Mouse (Mus musculus) intestine, embryonic 15.5 days (tissue): ENCODE data around the gene Snx17. TPM values are rescaled to one million over a fixed set of nuclear protein-coding genes. Genes with fewer than 3 reads are reported as not detected.
A peak's percentile ranks its signal among the peaks of the same experiment; 100 is the strongest.
"Not testable (repeated sequence)": the region's sequence is repeated elsewhere in the genome, so short reads cannot be mapped to it uniquely, and the experiment has no call there.

ENCODE experiments used
- ATAC-seq: fragments of 200-750 bp; cut with Nextera tagmentation; 2 replicates; pipeline ENCODE4 v1.8.0; 2017; ENCODE audit warnings: moderate TSS enrichment, moderate library complexity
- H3K27ac ChIP-seq: fragments of 300-500 bp; sonication (generic); 2 replicates; pipeline ENCODE4 v1.5.1; 2015; ENCODE audit warnings: mild to moderate bottlenecking, inconsistent platforms
- H3K27me3 ChIP-seq: fragments of 300-500 bp; sonication (generic); replicated peaks from 2 replicates; pipeline ENCODE4 v1.6.1; 2015; ENCODE audit warnings: inconsistent platforms
- H3K36me3 ChIP-seq: fragments of 300-500 bp; sonication (generic); 2 replicates; pipeline ENCODE4 v1.6.1; 2015; ENCODE audit warnings: inconsistent platforms
- H3K4me1 ChIP-seq: fragments of 300-500 bp; sonication (generic); replicated peaks from 2 replicates; pipeline ENCODE4 v1.6.1; 2015; ENCODE audit warnings: inconsistent platforms
- H3K4me2 ChIP-seq: fragments of 300-500 bp; sonication (generic); replicated peaks from 2 replicates; pipeline ENCODE4 v1.6.1; 2015; ENCODE audit warnings: mild to moderate bottlenecking, inconsistent platforms
- H3K4me3 ChIP-seq: fragments of 300-500 bp; sonication (generic); replicated peaks from 2 replicates; pipeline ENCODE4 v1.5.1; 2015; ENCODE audit warnings: inconsistent platforms
- H3K9ac ChIP-seq: fragments of 300-500 bp; sonication (generic); 2 replicates; pipeline ENCODE4 v1.6.1; 2015; ENCODE audit warnings: inconsistent platforms
- H3K9me3 ChIP-seq: fragments of 300-500 bp; sonication (generic); 2 replicates; pipeline ENCODE4 v1.6.1; 2016; ENCODE audit warnings: inconsistent platforms
- WGBS: fragments of 180-500 bp; shearing (Covaris S2); methylation state at CpG from one replicate; pipeline ENCODE4 v1.1.7; 2015; 5-methylcytosine and 5-hydroxymethylcytosine counted together
- polyA plus RNA-seq: library from polyadenylated mRNA; unstranded; fragments of >200 nt; fragmentation: Nextera tagmentation; extraction: Ambion mirVana; gene quantifications from 2 replicates; pipeline ENCODE4 v1.2.1, GENCODE M21; 2015

Gene Snx17
- polyA plus RNA-seq, 1 experiment from 2014 or later: 131 TPM

DNA sequence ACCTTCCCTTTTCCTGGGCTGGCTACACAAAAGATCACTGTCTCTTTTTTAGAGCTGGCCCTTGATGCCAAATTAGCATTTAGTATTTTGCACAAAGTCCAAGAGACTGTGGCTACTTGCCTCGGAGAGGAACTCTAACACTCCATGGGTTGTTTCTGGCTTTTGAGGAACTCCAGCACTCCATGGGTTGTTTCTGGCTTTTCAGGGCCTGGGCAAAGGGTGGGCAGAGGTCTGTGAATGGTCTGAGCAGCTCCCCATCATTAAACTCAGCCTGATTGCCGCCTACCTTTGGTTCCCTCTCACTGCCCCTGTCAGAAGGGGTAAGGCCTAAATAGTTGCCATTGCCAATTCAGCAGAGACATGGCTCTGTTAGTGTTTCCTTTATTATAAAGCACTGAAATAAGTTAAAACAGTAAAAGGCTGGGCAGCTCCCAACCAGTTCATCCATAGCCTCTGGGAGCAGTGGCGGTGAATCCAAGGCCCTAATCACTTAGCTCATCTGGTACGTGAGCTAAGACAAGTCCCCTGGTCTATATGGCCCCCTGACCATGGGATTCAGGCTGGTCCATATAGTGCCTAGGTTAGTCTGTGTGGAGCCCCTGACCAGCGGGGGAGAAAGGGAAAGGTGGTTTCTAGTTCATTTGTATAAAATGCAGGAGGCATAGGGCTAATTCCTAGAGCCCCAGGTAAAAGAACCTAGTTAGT is 5.7 kb downstream of the Snx17 start:
- Histone ChIP-seq H3K36me3 (peaks cover 57% of the 10 kb centered on the region), H3K9me3 (0 out of 2 replicates have a peak, but pooled peaks cover 4% of the 10 kb centered on the region), H3K27ac (no peak overlapping the region), H3K4me2 (no peak overlapping the region), H3K4me1 (peaks cover 23% of the 10 kb centered on the region), H3K27me3 (no peaks in the 10 kb centered on the region), H3K9ac (no peak overlapping the region), H3K4me3 (no peak overlapping the region)
- ATAC-seq: no peak
- WGBS: 83% methylated on average over 5 of the region's 5 CpGs

DNA sequence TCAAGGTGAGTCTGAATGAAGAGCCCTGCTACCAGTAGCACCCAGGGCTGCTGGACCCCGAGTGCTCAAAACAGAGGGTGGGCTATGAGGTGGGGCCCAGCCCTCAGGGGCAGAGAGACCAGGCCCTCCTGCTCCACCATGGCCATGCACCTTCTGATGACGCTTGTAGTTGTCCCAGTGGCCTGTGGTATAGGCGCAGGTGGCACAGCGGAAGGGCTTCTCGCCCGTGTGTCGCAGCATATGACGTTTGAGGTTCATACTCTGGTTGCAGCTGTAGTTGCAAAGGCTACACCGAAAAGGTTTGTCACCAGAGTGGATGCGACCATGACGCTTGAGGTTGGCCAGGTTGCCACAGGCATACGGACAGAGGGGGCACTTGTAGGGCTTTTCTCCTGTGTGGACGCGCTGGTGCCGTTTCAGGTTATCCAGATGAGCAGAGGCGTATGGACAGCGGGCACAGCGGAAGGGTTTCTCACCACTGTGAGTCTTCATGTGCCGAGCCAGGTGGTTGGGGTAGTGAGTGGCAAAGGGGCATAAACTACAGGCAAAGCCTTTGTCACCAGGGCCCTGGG is 6.4 kb downstream of the Snx17 start:
- Histone ChIP-seq H3K36me3 (peaks cover 61% of the 10 kb centered on the region), H3K4me2 (no peak overlapping the region), H3K4me3 (no peak overlapping the region), H3K27ac (no peak overlapping the region), H3K9me3 (0 out of 2 replicates have a peak, but pooled peaks cover 4% of the 10 kb centered on the region), H3K27me3 (no peaks in the 10 kb centered on the region), H3K4me1 (peaks cover 17% of the 10 kb centered on the region), H3K9ac (no peak overlapping the region)
- no peak for ATAC-seq
- 91% methylated on average over 19 of the region's 19 CpGs for WGBS

- WGBS: 81% methylated on average over 9 of the region's 9 CpGs
- Histone ChIP-seq H3K36me3 (peaks cover 66% of the 10 kb centered on the region), H3K9me3 (0 out of 2 replicates have a peak, but pooled peaks cover 4% of the 10 kb centered on the region), H3K9ac (no peak overlapping the region), H3K4me2 (no peak overlapping the region), H3K27ac (no peak overlapping the region), H3K27me3 (no peaks in the 10 kb centered on the region), H3K4me1 (peaks cover 16% of the 10 kb centered on the region), H3K4me3 (no peak overlapping the region)
- ATAC-seq: no peak
Measured at GRCm38 (mm10) chr5:31199893-31200292, 6.9 kb downstream of the Snx17 start.

GRCm38 (mm10) chr5:31200327-31200768 is 7.3 kb downstream of the Snx17 start:
- ATAC-seq: no peak
- WGBS: 92% methylated on average over 27 of the region's 27 CpGs
- peaks cover 16% of the 10 kb centered on the region for H3K4me1 ChIP-seq
- H3K4me2 ChIP-seq: peak overlapping the region; percentile 85; the same call in 1 of the 2 replicates
- H3K4me3 ChIP-seq: no peak overlapping the region
- peaks cover 65% of the 10 kb centered on the region for H3K36me3 ChIP-seq
- no peak overlapping the region for H3K27ac ChIP-seq
- H3K9ac ChIP-seq: peak overlapping the region; percentile 80; the same call in 1 of the 2 replicates
- H3K9me3 ChIP-seq: 0 out of 2 replicates have a peak, but pooled peaks cover 4% of the 10 kb centered on the region
- H3K27me3 ChIP-seq: no peaks in the 10 kb centered on the region

DNA sequence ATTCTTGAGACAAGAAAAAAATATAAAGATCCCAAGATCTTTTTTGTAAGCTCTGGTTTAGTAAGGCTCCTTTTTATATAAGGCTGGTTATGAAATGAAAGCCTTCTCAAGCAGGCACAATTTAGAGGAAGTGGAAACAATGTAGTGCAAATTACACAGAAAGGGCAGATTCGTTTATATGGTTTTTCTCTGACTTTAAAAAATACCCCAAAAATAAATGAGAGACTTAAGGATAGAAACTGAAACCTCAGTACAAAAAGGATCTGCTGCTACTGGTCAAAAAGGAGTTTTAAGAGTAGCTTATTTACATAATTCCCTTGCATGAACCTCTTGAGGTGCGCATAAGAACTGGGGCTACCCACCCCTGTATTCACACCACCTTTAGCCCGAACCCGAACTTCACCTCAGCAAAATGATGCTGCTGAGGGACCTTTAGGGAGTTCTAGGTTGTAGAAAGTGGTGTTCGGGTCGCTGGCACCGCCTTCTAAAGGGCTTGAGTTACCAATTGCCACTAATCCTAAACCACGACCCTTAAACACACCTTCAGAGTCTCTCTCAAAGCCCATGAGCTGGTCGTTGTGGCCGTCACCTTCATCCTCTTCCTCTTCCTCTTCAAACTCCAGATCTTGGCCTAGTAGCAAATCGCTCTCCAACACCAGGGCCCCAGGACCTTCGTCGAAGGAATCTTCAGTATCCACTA is 8.2 kb downstream of the Snx17 start:
- H3K4me3 ChIP-seq: peak overlapping the region; percentile 89
- H3K36me3 ChIP-seq: peaks cover 60% of the 10 kb centered on the region
- WGBS: 12% methylated on average over 13 of the region's 13 CpGs
- 0 out of 2 replicates have a peak, but pooled peaks cover 4% of the 10 kb centered on the region for H3K9me3 ChIP-seq
- H3K4me2 ChIP-seq: peak overlapping the region; percentile 85
- H3K27me3 ChIP-seq: no peaks in the 10 kb centered on the region
- peak overlapping the region; percentile 80 for H3K27ac ChIP-seq
- peak overlapping the region; percentile 80 for H3K9ac ChIP-seq
- H3K4me1 ChIP-seq: peaks cover 16% of the 10 kb centered on the region
- ATAC-seq: no peak

GRCm38 (mm10) chr5:31201742-31202590 is 8.9 kb downstream of the Snx17 start, which contains the start of gene Zfp513:
Gene Zfp513, minus strand, starts transcription at chr5:31202303.
- peak; percentile 98 for ATAC-seq
- Histone ChIP-seq H3K27me3 (no peaks in the 10 kb centered on the region), H3K4me1 (peaks cover 16% of the 10 kb centered on the region), H3K27ac (peak within 1 kb of the TSS; percentile 84), H3K9ac (peak within 1 kb of the TSS; percentile 80), H3K4me3 (peak within 1 kb of the TSS; percentile 89), H3K36me3 (peaks cover 56% of the 10 kb centered on the region), H3K4me2 (peak within 1 kb of the TSS; percentile 85), H3K9me3 (0 out of 2 replicates have a peak, but pooled peaks cover 4% of the 10 kb centered on the region)
- under 1% methylated on average over 53 of the region's 53 CpGs for WGBS

GRCm38 (mm10) chr5:31202933-31203332 is 9.9 kb downstream of the Snx17 start:
- no peak for ATAC-seq
- Histone ChIP-seq H3K36me3 (peaks cover 55% of the 10 kb centered on the region), H3K9ac (no peak overlapping the region), H3K4me2 (peak overlapping the region; percentile 72), H3K4me1 (peaks cover 16% of the 10 kb centered on the region), H3K4me3 (peak overlapping the region; percentile 89), H3K27me3 (no peaks in the 10 kb centered on the region), H3K27ac (peak overlapping the region; percentile 84), H3K9me3 (0 out of 2 replicates have a peak, but pooled peaks cover 4% of the 10 kb centered on the region)
- 86% methylated on average over 7 of the region's 7 CpGs for WGBS

DNA sequence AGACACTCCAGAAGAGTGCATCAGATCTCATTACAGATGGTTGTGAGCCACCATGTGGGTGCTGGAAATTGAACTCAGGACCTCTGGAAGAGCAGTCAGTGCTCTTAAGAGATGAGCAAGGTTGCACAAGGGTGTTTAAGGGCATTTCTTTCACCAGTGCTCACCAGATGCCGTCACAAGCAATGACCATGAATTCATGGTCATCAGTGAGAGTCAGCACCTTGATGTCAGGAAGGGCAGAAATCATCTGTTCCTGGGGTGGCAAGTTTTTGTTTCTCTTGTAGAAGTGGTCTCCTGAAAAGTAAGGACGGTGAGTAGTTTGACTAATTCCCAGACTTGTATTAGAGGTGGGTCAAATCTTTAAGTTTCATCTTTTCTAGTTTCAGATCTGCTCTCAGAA is 10.8 kb downstream of the Snx17 start:
- no peaks in the 10 kb centered on the region for H3K27me3 ChIP-seq
- H3K9me3 ChIP-seq: 0 out of 2 replicates have a peak, but pooled peaks cover 4% of the 10 kb centered on the region
- peaks cover 16% of the 10 kb centered on the region for H3K4me1 ChIP-seq
- no peak overlapping the region for H3K27ac ChIP-seq
- no peak overlapping the region for H3K4me2 ChIP-seq
- no peak overlapping the region for H3K4me3 ChIP-seq
- ATAC-seq: no peak
- no peak overlapping the region for H3K9ac ChIP-seq
- WGBS: 94% methylated on average over 2 of the region's 2 CpGs
- H3K36me3 ChIP-seq: peaks cover 48% of the 10 kb centered on the region

GRCm38 (mm10) chr5:31204421-31204820 is 11.4 kb downstream of the Snx17 start:
- peaks cover 16% of the 10 kb centered on the region for H3K4me1 ChIP-seq
- 93% methylated on average over 6 of the region's 6 CpGs for WGBS
- H3K9me3 ChIP-seq: 0 out of 2 replicates have a peak, but pooled peaks cover 4% of the 10 kb centered on the region
- H3K27ac ChIP-seq: no peak overlapping the region
- ATAC-seq: no peak
- no peak overlapping the region for H3K4me3 ChIP-seq
- no peak overlapping the region for H3K4me2 ChIP-seq
- no peaks in the 10 kb centered on the region for H3K27me3 ChIP-seq
- H3K36me3 ChIP-seq: peaks cover 44% of the 10 kb centered on the region
- no peak overlapping the region for H3K9ac ChIP-seq

GRCm38 (mm10) chr5:31216554-31216953 is 23.5 kb downstream of the Snx17 start:
- 90% methylated on average over 6 of the region's 6 CpGs for WGBS
- not testable (repeated sequence) for H3K4me2 ChIP-seq, H3K9me3 ChIP-seq, H3K27ac ChIP-seq, H3K4me3 ChIP-seq, H3K9ac ChIP-seq, ATAC-seq, H3K4me1 ChIP-seq, H3K27me3 ChIP-seq, H3K36me3 ChIP-seq

DNA sequence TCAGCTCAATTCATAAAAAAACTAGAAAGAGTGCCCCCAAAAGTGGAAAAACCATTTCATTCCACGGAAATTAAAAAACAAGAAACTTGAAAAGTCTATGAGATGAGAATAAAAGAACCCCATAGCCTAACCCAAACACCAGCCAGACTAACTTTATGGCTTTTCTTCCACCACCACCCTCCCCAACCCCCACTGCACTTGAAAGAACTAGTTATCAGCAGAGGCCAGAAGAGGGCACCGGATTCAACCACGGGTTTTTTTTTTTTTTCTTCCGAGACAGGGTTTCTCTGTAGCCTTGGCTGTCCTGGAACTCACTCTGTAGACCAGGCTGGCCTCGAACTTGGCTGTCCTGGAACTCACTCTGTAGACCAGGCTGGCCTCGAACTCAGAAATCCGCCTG is 25.3 kb downstream of the Snx17 start:
- Histone ChIP-seq H3K9ac (no peak overlapping the region), H3K36me3 (no peaks in the 10 kb centered on the region), H3K9me3 (no peaks in the 10 kb centered on the region), H3K4me3 (no peak overlapping the region), H3K27me3 (no peaks in the 10 kb centered on the region), H3K4me2 (no peak overlapping the region), H3K27ac (no peak overlapping the region), H3K4me1 (peaks cover 4% of the 10 kb centered on the region; the same call in 1 of the 2 replicates)
- ATAC-seq: no peak
- WGBS: 54% methylated on average over 7 of the region's 7 CpGs
